Mouse (Mus musculus) spleen, adult 2 months (tissue): ENCODE results near the gene Siglec1.

Experiments used
- CTCF ChIP-seq: fragments of 200-500 bp; IDR thresholded peaks from 2 replicates; pipeline ENCODE4 v1.5.1; 2011; ENCODE audit warnings: mild to moderate bottlenecking, inconsistent platforms; ENCODE audit not compliant: insufficient read depth, insufficient read length, insufficient replicate concordance; ENCODE audit errors: extremely low read depth
- POLR2A ChIP-seq: fragments of 200-500 bp; IDR thresholded peaks from 2 replicates; pipeline ENCODE4 v1.6.1; 2011; ENCODE audit warnings: low read depth, low read length, inconsistent platforms

- TF ChIP-seq CTCF: no peak
- TF ChIP-seq POLR2A: no peak
Measured at GRCm38 (mm10) chr2:131118968-131119574, 32.5 kb upstream of the Siglec1 start.
